Mouse (Mus musculus): ENCODE measurements around the gene Prss56.

Gene Prss56

GRCm38 (mm10) chr1:87185526-87185925 is 2.4 kb downstream of the Prss56 start:
- no peak for DNase-seq (ENCODE audit: low read depth)

GRCm38 (mm10) chr1:87186261-87187036 is 3.3 kb downstream of the Prss56 start:
- DNase-seq (ENCODE audit: low read depth): no peak

- peak; percentile 58 for DNase-seq (ENCODE audit: low read depth)
Measured at GRCm38 (mm10) chr1:87187037-87187355, 3.9 kb downstream of the Prss56 start.

- peak; percentile 64 for DNase-seq (ENCODE audit: low read depth)
Measured at GRCm38 (mm10) chr1:87190429-87190828, 7.3 kb downstream of the Prss56 start, which contains the start of gene Chrnd. TSS of gene Chrnd (plus strand) at chr1:87190607.

- no peak for DNase-seq (ENCODE audit: low read depth)
Measured at GRCm38 (mm10) chr1:87197296-87197695, 14.2 kb downstream of the Prss56 start.

- DNase-seq (ENCODE audit: low read depth): no peak
Measured at GRCm38 (mm10) chr1:87198119-87199065, 15.3 kb downstream of the Prss56 start.

- no peak for DNase-seq (ENCODE audit: low read depth)
Measured at GRCm38 (mm10) chr1:87200811-87201210, 17.7 kb downstream of the Prss56 start.

- DNase-seq (ENCODE audit: low read depth): no peak
Measured at GRCm38 (mm10) chr1:87201848-87202247, 18.7 kb downstream of the Prss56 start.

- DNase-seq (ENCODE audit: low read depth): no peak
Measured at GRCm38 (mm10) chr1:87203779-87204178, 20.7 kb downstream of the Prss56 start.

- DNase-seq (ENCODE audit: low read depth): no peak
Measured at GRCm38 (mm10) chr1:87204465-87204864, 21.4 kb downstream of the Prss56 start, which contains the start of gene Chrng. TSS of gene Chrng (plus strand) at chr1:87204657.

- no peak for DNase-seq (ENCODE audit: low read depth)
Measured at GRCm38 (mm10) chr1:87205038-87205437, 21.9 kb downstream of the Prss56 start.

GRCm38 (mm10) chr1:87205502-87205901 is 22.4 kb downstream of the Prss56 start:
- no peak for DNase-seq (ENCODE audit: low read depth)

GRCm38 (mm10) chr1:87206339-87206738 is 23.2 kb downstream of the Prss56 start:
- no peak for DNase-seq (ENCODE audit: low read depth)

GRCm38 (mm10) chr1:87211431-87211830 is 28.3 kb downstream of the Prss56 start:
- DNase-seq (ENCODE audit: low read depth): no peak

- DNase-seq (ENCODE audit: low read depth): peak; percentile 94
Measured at GRCm38 (mm10) chr1:87213735-87214704, 30.9 kb downstream of the Prss56 start, which contains the start of gene Eif4e2. TSS of gene Eif4e2 (plus strand) at chr1:87213914.

- DNase-seq (ENCODE audit: low read depth): peak; percentile 34
Measured at GRCm38 (mm10) chr1:87214748-87215147, 31.6 kb downstream of the Prss56 start.

GRCm38 (mm10) chr1:87217938-87218337 is 34.8 kb downstream of the Prss56 start:
- DNase-seq (ENCODE audit: low read depth): peak; percentile 75

GRCm38 (mm10) chr1:87225739-87226138 is 42.6 kb downstream of the Prss56 start:
- no peak for DNase-seq (ENCODE audit: low read depth)

GRCm38 (mm10) chr1:87226409-87227159 is 43.5 kb downstream of the Prss56 start:
- no peak for DNase-seq (ENCODE audit: low read depth)

- no peak for DNase-seq (ENCODE audit: low read depth)
Measured at GRCm38 (mm10) chr1:87227160-87227550, 44.0 kb downstream of the Prss56 start.

- DNase-seq (ENCODE audit: low read depth): no peak
Measured at GRCm38 (mm10) chr1:87230606-87231005, 47.5 kb downstream of the Prss56 start.
